Mouse (Mus musculus): ENCODE measurements around the gene Slit3.

DNA sequence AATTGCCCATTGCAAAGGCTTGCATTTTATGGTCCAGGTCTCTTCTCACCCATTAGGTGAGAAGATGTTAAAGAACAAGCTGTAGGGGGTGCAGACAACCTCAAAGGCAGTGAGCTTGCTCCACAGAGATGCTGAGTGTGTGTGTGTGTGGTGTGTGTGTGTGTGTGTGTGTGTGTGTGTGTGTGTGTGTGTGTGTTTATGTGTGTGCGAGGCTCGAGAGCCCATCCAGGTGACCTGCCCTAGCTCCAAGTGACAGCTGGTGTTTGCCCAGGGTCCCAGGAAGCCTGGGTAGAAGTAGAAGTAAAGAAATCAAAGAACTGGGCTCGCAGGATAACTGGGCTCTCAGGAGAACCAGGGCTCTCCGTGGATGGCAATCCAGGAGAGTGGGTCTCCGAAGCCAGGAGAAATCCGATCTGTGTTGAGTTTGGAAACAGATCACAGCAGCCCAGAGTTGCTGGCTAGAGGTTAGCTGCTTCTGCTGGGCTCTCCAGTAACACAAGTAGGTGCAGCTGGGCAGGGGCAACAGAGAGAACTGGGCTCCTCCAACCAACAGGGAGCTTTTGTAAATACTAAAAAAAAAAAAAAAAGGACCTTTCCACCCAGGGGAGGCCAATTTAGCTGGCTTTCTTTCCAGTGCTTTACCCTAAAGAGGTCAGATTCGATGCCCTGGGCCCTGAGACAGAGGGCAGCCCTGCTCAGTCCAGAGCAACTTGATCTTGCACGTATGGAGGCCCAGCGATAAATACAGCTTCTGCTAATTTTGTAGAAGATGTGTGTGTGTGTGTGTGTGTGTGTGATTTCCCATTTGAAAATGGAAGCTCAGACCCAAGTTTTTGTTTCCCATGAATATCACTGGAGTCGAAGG lies 204.3 kb downstream of the Slit3 start:
- TF ChIP-seq GATA1 (IDR thresholded peaks at IDR 0.05; ENCODE audit: borderline replicate concordance, low read length): no peak
- TF ChIP-seq FLI1 (IDR thresholded peaks at IDR 0.05; ENCODE audit: low read length): no peak
